9 mouse cellular contexts compared by ENCODE assay signal in the genomic region with DNA sequence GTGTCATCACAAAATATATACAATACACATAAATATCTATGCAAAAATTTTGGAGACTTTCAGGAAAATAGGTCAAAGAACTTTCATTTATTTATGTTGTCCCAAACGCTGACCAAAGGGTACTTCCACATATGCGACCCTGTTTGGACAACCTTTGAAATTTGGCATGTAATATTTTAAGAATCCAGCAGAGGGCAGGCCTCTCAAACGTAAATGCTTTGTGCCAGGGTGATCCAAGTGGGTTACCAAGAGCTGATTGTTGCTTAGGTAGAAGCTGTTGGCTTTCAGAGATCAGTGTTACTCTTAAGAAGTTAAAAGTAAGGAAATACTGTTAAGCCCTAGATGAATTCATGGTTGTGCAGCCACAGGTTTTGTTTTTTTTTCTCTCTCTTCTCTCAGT. TPM values are rescaled to one million over a fixed set of nuclear protein-coding genes. Genes with fewer than 3 reads are reported as not detected.
DNase-seq lines count a peak whose midpoint lies in the region; ATAC-seq and TF ChIP-seq lines count a peak whose summit lies in the region.
"Had no signal": no experiment of that assay in that cellular context is flagged by ENCODE, and none has a peak within 500 bp of the region (broad histone marks: within the 10 kb centered on the region; RNA-seq: fewer than 3 reads in every experiment).

No protein-coding gene starts in this region.

- DNase-seq in heart, adult 9 months (ENCODE audit: low spot score in 2 of 2), result peak; percentile 15 to 19
- DNase-seq in heart, postnatal 25 days (ENCODE audit: low spot score), result no peak
- peak; percentile 22 for DNase-seq in CD4-positive helper T cell, adult 2 months (ENCODE audit: low read depth, low spot score)
- peak; percentile 81 for DNase-seq in kidney, postnatal 0 days (ENCODE audit: low spot score)
- no peak for DNase-seq in right cerebral cortex, postnatal 36 days (ENCODE audit: low spot score in 2 of 2)

- peak; percentile 61 for ATAC-seq in activated CD4-positive, CD25-positive, alpha-beta regulatory T cell, adult 4 months
- peak; percentile 49; the same call in 1 of the 2 replicates for ATAC-seq in forebrain, embryonic 15.5 days (replicated peaks)
- 0 out of 2 replicates have a peak, but pooled peaks have one; percentile 40 for ATAC-seq in kidney, postnatal 0 days (replicated peaks; ENCODE audit: low FRiP score, low read depth)
- ATAC-seq in midbrain, embryonic 12.5 days (ENCODE audit: low FRiP score, low read depth), result peak; percentile 76; the same call in 1 of the 2 replicates

- no peaks in the 10 kb centered on the region for H3K27me3 ChIP-seq in forebrain, embryonic 15.5 days
- H3K27me3 ChIP-seq in kidney, postnatal 0 days (ENCODE audit: insufficient read depth, low read length), result no peaks in the 10 kb centered on the region
- H3K27me3 ChIP-seq in midbrain, embryonic 12.5 days, result no peaks in the 10 kb centered on the region

- no peaks in the 10 kb centered on the region for H3K36me3 ChIP-seq in forebrain, embryonic 15.5 days
- H3K36me3 ChIP-seq in kidney, postnatal 0 days (ENCODE audit: insufficient read depth, low read length), result no peaks in the 10 kb centered on the region
- H3K36me3 ChIP-seq in midbrain, embryonic 12.5 days, result no peaks in the 10 kb centered on the region

- intact Hi-C loops in heart, postnatal 25 days (cut with DNase I), result loop anchor here (2.0 to 5.0 kb wide), 3 partner anchors 193 to 865 kb away; no protein-coding TSS in a partner anchor

- TF ChIP-seq CTCF in kidney, postnatal 0 days (IDR thresholded peaks at IDR 0.05; ENCODE audit: low read depth), result peak; percentile 85

- H3K4me3 ChIP-seq in forebrain, embryonic 15.5 days, result no peak overlapping the region
- H3K4me3 ChIP-seq in kidney, postnatal 0 days (replicated peaks; ENCODE audit: low read depth, low read length), result no peak overlapping the region
- H3K4me3 ChIP-seq in midbrain, embryonic 12.5 days, result no peak overlapping the region

- no peaks in the 10 kb centered on the region for H3K9me3 ChIP-seq in forebrain, embryonic 15.5 days
- no peaks in the 10 kb centered on the region for H3K9me3 ChIP-seq in kidney, postnatal 0 days (replicated peaks; ENCODE audit: low read length)
- no peaks in the 10 kb centered on the region for H3K9me3 ChIP-seq in midbrain, embryonic 12.5 days

- no peak overlapping the region for H3K27ac ChIP-seq in forebrain, embryonic 15.5 days (replicated peaks)
- H3K27ac ChIP-seq in kidney, postnatal 0 days, result no peak overlapping the region
- no peak overlapping the region for H3K27ac ChIP-seq in midbrain, embryonic 12.5 days (replicated peaks)

- no peak overlapping the region for H3K9ac ChIP-seq in forebrain, embryonic 15.5 days (replicated peaks)
- no peak overlapping the region for H3K9ac ChIP-seq in kidney, postnatal 0 days (ENCODE audit: low read depth, low read length)
- no peak overlapping the region for H3K9ac ChIP-seq in midbrain, embryonic 12.5 days (replicated peaks)

- WGBS in forebrain, embryonic 15.5 days, result 20% methylated on average over 3 of the region's 3 CpGs
- WGBS in kidney, postnatal 0 days, result 7% methylated on average over 3 of the region's 3 CpGs
- 21% methylated on average over 3 of the region's 3 CpGs for WGBS in midbrain, embryonic 12.5 days

- H3K4me2 ChIP-seq in forebrain, embryonic 15.5 days (replicated peaks), result no peak overlapping the region
- no peak overlapping the region for H3K4me2 ChIP-seq in kidney, postnatal 0 days (ENCODE audit: low read length)
- H3K4me2 ChIP-seq in midbrain, embryonic 12.5 days (replicated peaks), result no peak overlapping the region

- H3K4me1 ChIP-seq in forebrain, embryonic 15.5 days, result no peaks in the 10 kb centered on the region
- no peaks in the 10 kb centered on the region for H3K4me1 ChIP-seq in kidney, postnatal 0 days (replicated peaks; ENCODE audit: insufficient read depth, low read length)
- no peaks in the 10 kb centered on the region for H3K4me1 ChIP-seq in midbrain, embryonic 12.5 days

RNA-seq across cellular contexts. Expression of gene 4933409G03Rik, which starts 18.9 kb away (rescaled TPM):
- not detected for total RNA-seq in heart, postnatal 25 days (2021)
- not detected for polyA plus RNA-seq in activated CD4-positive, CD25-positive, alpha-beta regulatory T cell, adult 4 months (2017; shearing (Covaris generic))
- not detected in 2 replicates for polyA plus RNA-seq in forebrain, embryonic 15.5 days (2015; fragmentation: Nextera tagmentation; extraction: Ambion mirVana)
- not detected in 2 replicates for polyA plus RNA-seq in kidney, postnatal 0 days (2015; fragmentation: Nextera tagmentation; extraction: Ambion mirVana)
- not detected in 2 replicates for polyA plus RNA-seq in midbrain, embryonic 12.5 days (2016; fragmentation: Nextera tagmentation; extraction: Ambion mirVana)
- total RNA-seq: layer of hippocampus, postnatal 36 days had no signal

Comparison
In these comparisons a context has a peak if more than half of its experiments do, and no peak if none do; other contexts are left out.
1. DNase-seq: peak in heart, adult 9 months (2 of 2), CD4-positive helper T cell, adult 2 months (single experiment) and kidney, postnatal 0 days (single experiment); none in heart, postnatal 25 days (single experiment) and right cerebral cortex, postnatal 36 days (0 of 2).
2. Peak in every context shown above with its lines, with median percentiles within 50 percentile points of each other: ATAC-seq.